Comparison of ENCODE assay signal across 8 mouse cellular contexts in genomic region chr19:53359160-53360033, GRCm38 (mm10). TPM values are rescaled to one million over a fixed set of nuclear protein-coding genes. Genes with fewer than 3 reads are reported as not detected.
DNase-seq lines count a peak whose midpoint lies in the region; ATAC-seq lines count a peak whose summit lies in the region.
"Had no signal": no experiment of that assay in that cellular context is flagged by ENCODE, and none has a peak within 500 bp of the region (broad histone marks: within the 10 kb centered on the region; RNA-seq: fewer than 3 reads in every experiment).

No protein-coding gene starts in this region.

- H3K27ac ChIP-seq in neural tube, embryonic 12.5 days = 0 out of 2 replicates have a peak overlapping the region, but pooled peaks have one; percentile 6
- H3K27ac ChIP-seq in heart, embryonic 14.5 days (replicated peaks in 1 of 2; ENCODE audit: control insufficient read depth in 1 of 2, insufficient read depth in 1 of 2, low read depth in 2 of 2, low read length in 2 of 2) = no peak overlapping the region
- peak overlapping the region; percentile 59 for H3K27ac ChIP-seq in midbrain, embryonic 15.5 days

- WGBS in neural tube, embryonic 12.5 days = 56% methylated on average over 22 of the region's 22 CpGs
- 71% methylated on average over 22 of the region's 22 CpGs for WGBS in heart, embryonic 14.5 days
- 41% methylated on average over 22 of the region's 22 CpGs for whole genome bisulfite sequencing in midbrain, embryonic 15.5 days

- H3K9ac ChIP-seq in neural tube, embryonic 12.5 days = no peak overlapping the region
- H3K9ac ChIP-seq in heart, embryonic 14.5 days (ENCODE audit: low read length) = no peak overlapping the region
- no peak overlapping the region for H3K9ac ChIP-seq in midbrain, embryonic 15.5 days

- H3K4me3 ChIP-seq in neural tube, embryonic 12.5 days = no peak overlapping the region
- no peak overlapping the region for H3K4me3 ChIP-seq in heart, embryonic 14.5 days (ENCODE audit: control insufficient read depth in 1 of 2, insufficient read depth in 1 of 2, low read depth in 1 of 2, low read length in 2 of 2)
- 0 out of 2 replicates have a peak overlapping the region, but pooled peaks have one; percentile 1 for H3K4me3 ChIP-seq in midbrain, embryonic 15.5 days

- H3K27me3 ChIP-seq in neural tube, embryonic 12.5 days (replicated peaks) = no peaks in the 10 kb centered on the region
- H3K27me3 ChIP-seq in heart, embryonic 14.5 days (ENCODE audit: control insufficient read depth, insufficient read depth, low read length) = no peaks in the 10 kb centered on the region
- H3K27me3 ChIP-seq in midbrain, embryonic 15.5 days (replicated peaks) = no peaks in the 10 kb centered on the region

- no peak for DNase-seq in neural tube, embryonic 10.5 days (ENCODE audit: extremely low spot score, low spot score)
- peak; percentile 91 for DNase-seq in cerebellum, adult 9-10 months
- peak; percentile 83 for DNase-seq in layer of hippocampus, adult 11-12 months (ENCODE audit: low spot score)
- no peak for DNase-seq in retina, postnatal 1 day

- H3K4me1 ChIP-seq in neural tube, embryonic 12.5 days = peaks cover 20% of the 10 kb centered on the region; the same call in 1 of the 2 replicates
- peaks cover 2 to 17% of the 10 kb centered on the region in 2 experiments; a peak in 3 of 4 replicates for H3K4me1 ChIP-seq in heart, embryonic 14.5 days (ENCODE audit: control insufficient read depth in 2 of 2, insufficient read depth in 2 of 2, low read length in 2 of 2)
- peaks cover 17% of the 10 kb centered on the region for H3K4me1 ChIP-seq in midbrain, embryonic 15.5 days

- no peaks in the 10 kb centered on the region for H3K9me3 ChIP-seq in neural tube, embryonic 12.5 days
- H3K9me3 ChIP-seq in heart, embryonic 14.5 days (ENCODE audit: control insufficient read depth, low read length) = no peaks in the 10 kb centered on the region
- H3K9me3 ChIP-seq in midbrain, embryonic 15.5 days = no peaks in the 10 kb centered on the region

- peak; percentile 87 for ATAC-seq in neural tube, embryonic 12.5 days (ENCODE audit: low FRiP score, low read depth)
- no peak for ATAC-seq in heart, embryonic 14.5 days (ENCODE audit: insufficient number of reproducible peaks, insufficient read depth, low FRiP score, low read depth)
- peak; percentile 78 for ATAC-seq in midbrain, embryonic 15.5 days (replicated peaks)

- no peak overlapping the region for H3K4me2 ChIP-seq in neural tube, embryonic 12.5 days (replicated peaks)
- peak overlapping the region; percentile 2; the same call in 1 of the 2 replicates for H3K4me2 ChIP-seq in heart, embryonic 14.5 days (ENCODE audit: low read length)
- peak overlapping the region; percentile 34 for H3K4me2 ChIP-seq in midbrain, embryonic 15.5 days

- H3K36me3 ChIP-seq in neural tube, embryonic 12.5 days = no peaks in the 10 kb centered on the region
- no peaks in the 10 kb centered on the region for H3K36me3 ChIP-seq in heart, embryonic 14.5 days (ENCODE audit: control insufficient read depth, insufficient read depth, low read length)
- H3K36me3 ChIP-seq in midbrain, embryonic 15.5 days (replicated peaks) = no peaks in the 10 kb centered on the region

RNA-seq across cellular contexts. Expression of gene Gm10197, which starts 12.2 kb away (rescaled TPM):
- not detected in 2 replicates for polyA plus RNA-seq in neural tube, embryonic 12.5 days (2016; fragmentation: Nextera tagmentation; extraction: Ambion mirVana)
- polyA plus RNA-seq in heart, embryonic 14.5 days (2014; fragmentation: Nextera tagmentation; extraction: Ambion mirVana) = not detected in 2 replicates
- polyA plus RNA-seq in midbrain, embryonic 15.5 days (2015; fragmentation: Nextera tagmentation; extraction: Ambion mirVana) = 7.7 TPM in 1 of 2 replicates, not detected in the other
- polyA plus RNA-seq: large intestine, adult 2 months had no signal

RNA-seq across cellular contexts. Expression of gene Smndc1, which starts 31.0 kb away (rescaled TPM):
- polyA plus RNA-seq in neural tube, embryonic 12.5 days (2016; fragmentation: Nextera tagmentation; extraction: Ambion mirVana) = 40.4 and 42.5 TPM in 2 replicates
- polyA plus RNA-seq in heart, embryonic 14.5 days (2014; fragmentation: Nextera tagmentation; extraction: Ambion mirVana) = 31.5 and 32.7 TPM in 2 replicates
- 31.9 and 32.4 TPM in 2 replicates for polyA plus RNA-seq in midbrain, embryonic 15.5 days (2015; fragmentation: Nextera tagmentation; extraction: Ambion mirVana)

RNA-seq across cellular contexts. Expression of gene Mxi1, which starts 49.1 kb away (rescaled TPM):
- 67.6 and 74.8 TPM in 2 replicates for polyA plus RNA-seq in neural tube, embryonic 12.5 days (2016; fragmentation: Nextera tagmentation; extraction: Ambion mirVana)
- 46.0 and 49.7 TPM in 2 replicates for polyA plus RNA-seq in heart, embryonic 14.5 days (2014; fragmentation: Nextera tagmentation; extraction: Ambion mirVana)
- 49.6 and 53.3 TPM in 2 replicates for polyA plus RNA-seq in midbrain, embryonic 15.5 days (2015; fragmentation: Nextera tagmentation; extraction: Ambion mirVana)

Comparison
In these comparisons a context has a peak if more than half of its experiments do, and no peak if none do; other contexts are left out.
1. H3K27ac ChIP-seq: peak in neural tube, embryonic 12.5 days (single experiment) and midbrain, embryonic 15.5 days (single experiment); none in heart, embryonic 14.5 days (0 of 2).
2. DNase-seq: peak in cerebellum, adult 9-10 months (single experiment) and layer of hippocampus, adult 11-12 months (single experiment); none in neural tube, embryonic 10.5 days (single experiment) and retina, postnatal 1 day (single experiment).